Mouse (Mus musculus) layer of hippocampus, adult 8-10 months (tissue): ENCODE results near the gene Dcaf8. TPM values are rescaled to one million over a fixed set of nuclear protein-coding genes. Genes with fewer than 3 reads are reported as not detected.
A peak's percentile ranks its signal among the peaks of the same experiment; 100 is the strongest.

Experiments used
- DNase-seq, 2 experiments: peaks; one replicate each; pipeline ENCODE4 v3.0.0; 2022; ENCODE audit warnings: low spot score in 2 of 2
- total RNA-seq, 4 experiments: library from RNA; stranded (reverse); gene quantifications; 2 replicates each; pipeline ENCODE4 v1.2.4; 2022

The Dcaf8 gene
- total RNA-seq = 100 to 1,000 TPM; 111 to 123 (median 119) TPM

GRCm38 (mm10) chr1:172147835-172148278, at the start of gene Dcaf8:
TSS of gene Dcaf8 (plus strand) at chr1:172148084.
- DNase-seq = peak; percentile 94 to 95

DNA sequence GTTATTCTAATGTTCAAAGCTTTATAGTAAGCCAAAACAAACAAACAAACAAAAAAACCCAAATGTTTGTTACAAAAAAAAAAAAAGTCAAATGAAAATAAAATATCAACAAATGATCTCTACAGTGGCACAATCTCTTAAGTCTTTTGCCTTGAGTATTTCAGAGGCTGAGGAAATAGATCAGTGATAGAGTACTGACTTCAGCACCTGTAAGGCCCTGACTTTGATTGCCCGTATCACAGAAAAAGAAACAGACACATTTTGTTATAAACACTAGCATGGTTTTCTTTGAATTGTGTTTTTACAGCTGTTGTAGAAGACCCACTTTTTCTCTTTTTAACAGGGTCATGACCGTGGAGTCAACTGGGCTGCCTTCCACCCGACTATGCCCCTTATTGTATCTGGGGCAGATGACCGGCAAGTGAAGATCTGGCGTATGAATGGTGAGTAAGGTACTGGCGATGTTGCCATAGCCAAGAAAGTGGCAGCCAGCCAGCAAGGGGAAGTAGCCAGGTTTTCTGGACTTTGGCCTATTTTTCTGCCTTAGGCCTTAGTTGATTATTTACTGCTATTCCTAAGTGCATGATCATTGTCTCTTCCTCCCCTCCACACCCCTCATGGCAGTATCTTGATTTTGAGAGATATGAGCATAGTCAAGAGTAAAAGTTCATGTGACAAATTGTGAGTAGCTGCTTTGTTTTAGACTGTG, 48.4 kb upstream of the Dcaf8 start:
- DNase-seq = no peak

DNA sequence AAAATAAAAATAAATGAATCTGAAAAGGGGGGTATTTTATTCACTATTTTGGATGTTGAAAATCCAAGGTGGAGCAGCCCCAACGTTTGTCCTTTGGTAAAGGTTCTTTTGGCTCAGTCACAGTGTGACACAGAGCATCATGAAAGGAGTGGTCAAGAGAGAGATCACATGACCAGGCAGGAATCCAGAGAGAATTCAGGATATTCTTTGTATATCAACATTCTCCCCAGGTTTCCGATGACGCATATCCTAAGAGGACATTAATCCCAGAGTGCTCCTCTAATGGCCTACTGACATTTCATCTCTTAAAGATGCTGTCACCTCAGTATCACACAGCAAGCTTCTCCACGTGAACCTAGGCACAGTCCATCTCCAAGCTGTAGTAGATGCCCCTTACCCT, 44.3 kb upstream of the Dcaf8 start:
- no peak for DNase-seq

- no peak for DNase-seq
These were observed 42.8 kb upstream of the Dcaf8 start for GRCm38 (mm10) chr1:172105101-172105500.

- no peak for DNase-seq
These were observed 40.0 kb upstream of the Dcaf8 start for GRCm38 (mm10) chr1:172107777-172108477.

GRCm38 (mm10) chr1:172116948-172117347, 30.9 kb upstream of the Dcaf8 start:
- DNase-seq = no peak

- DNase-seq = no peak
These were observed 28.8 kb upstream of the Dcaf8 start for GRCm38 (mm10) chr1:172119100-172119499.

GRCm38 (mm10) chr1:172119720-172120119, 28.2 kb upstream of the Dcaf8 start:
- peak in 1 of 2 experiments; percentile 34 for DNase-seq

GRCm38 (mm10) chr1:172122671-172123070, 25.2 kb upstream of the Dcaf8 start:
- DNase-seq = no peak

- no peak for DNase-seq
These were observed 23.3 kb upstream of the Dcaf8 start for GRCm38 (mm10) chr1:172124572-172124971.

- peak; percentile 49 to 57 for DNase-seq
These were observed 21.2 kb upstream of the Dcaf8 start, which contains the start of gene Pex19 for GRCm38 (mm10) chr1:172126376-172127347. TSS of gene Pex19 (plus strand) at chr1:172126755.

- no peak for DNase-seq
These were observed 20.4 kb upstream of the Dcaf8 start for GRCm38 (mm10) chr1:172127487-172127886.

GRCm38 (mm10) chr1:172128563-172128962, 19.3 kb upstream of the Dcaf8 start:
- no peak for DNase-seq

DNA sequence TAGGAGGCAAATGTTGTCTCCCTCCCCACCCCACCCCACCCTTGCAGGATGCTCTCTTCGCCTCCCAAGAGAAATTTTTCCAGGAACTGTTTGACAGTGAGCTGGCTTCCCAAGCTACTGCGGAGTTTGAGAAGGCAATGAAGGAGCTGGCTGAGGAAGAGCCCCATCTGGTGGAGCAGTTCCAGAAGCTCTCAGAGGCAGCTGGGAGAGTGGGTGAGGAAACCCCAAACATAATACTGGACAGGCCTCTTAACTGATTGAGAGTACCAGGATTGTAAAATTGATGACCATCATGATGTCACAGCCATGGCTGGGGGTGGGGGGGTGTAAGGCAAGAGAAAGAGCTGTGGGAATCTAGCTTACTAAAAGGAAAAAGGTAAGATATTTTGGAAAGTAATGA, 18.8 kb upstream of the Dcaf8 start:
- no peak for DNase-seq

- no peak for DNase-seq
These were observed 18.1 kb upstream of the Dcaf8 start for GRCm38 (mm10) chr1:172129780-172130179.

DNA sequence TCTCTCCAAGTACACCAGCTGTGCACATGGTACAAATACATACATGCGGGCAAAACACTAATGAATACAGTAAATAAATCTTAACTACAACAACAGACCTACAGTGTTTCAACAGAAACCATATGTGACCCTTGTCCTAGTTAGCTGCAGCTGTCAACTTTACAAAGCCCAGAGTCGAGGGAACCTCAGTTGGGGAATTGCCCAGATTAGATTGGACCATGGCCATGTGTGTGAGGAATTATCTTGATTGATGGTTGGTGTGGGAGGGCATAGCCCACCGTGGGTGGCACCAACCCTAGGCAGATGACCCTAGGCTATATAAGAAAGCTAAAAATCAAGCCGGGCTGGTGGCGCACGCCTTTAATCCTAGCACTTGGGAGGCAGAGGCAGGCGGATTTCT, 15.6 kb upstream of the Dcaf8 start:
- no peak for DNase-seq

DNA sequence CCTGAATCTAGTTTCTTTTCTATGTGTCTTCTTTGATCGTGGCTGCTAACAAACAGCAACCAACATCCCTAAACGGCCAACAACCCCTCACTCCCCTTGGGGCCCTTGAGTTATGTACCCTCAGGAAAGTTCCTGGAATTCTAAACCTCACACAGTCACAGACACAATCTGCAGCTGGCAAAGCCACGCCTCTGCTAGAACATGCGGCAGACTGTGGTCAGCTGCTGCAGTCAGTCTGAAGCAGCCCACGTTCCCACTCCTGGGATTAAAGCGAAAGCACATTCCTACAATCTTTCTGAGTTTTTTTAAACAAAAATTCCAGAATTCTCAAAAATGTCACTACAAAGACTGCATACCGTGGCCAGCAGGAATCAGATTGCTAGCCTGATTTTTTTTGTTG, 14.3 kb upstream of the Dcaf8 start:
- no peak for DNase-seq

- no peak for DNase-seq
These were observed 13.8 kb upstream of the Dcaf8 start for GRCm38 (mm10) chr1:172134072-172134471.

DNA sequence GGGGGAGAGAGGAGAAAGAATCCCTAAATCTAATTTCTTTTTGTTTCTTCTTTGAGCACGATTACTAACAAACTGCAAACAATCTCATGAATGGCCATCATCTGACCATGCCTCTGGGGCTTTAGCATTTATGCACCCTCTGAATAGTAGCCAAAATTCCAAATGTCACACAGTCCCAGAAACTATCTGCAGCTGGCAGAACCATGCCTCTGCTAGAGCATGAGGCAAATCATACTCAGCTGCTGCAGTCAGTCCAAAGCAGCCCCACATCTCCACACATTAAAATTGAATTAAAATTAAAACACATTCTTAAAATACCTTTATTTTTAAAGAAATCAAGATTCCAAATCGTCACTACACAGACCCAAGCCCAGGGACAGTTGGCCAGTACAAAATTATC, 7.7 kb upstream of the Dcaf8 start:
- no peak for DNase-seq

- DNase-seq = no peak
These were observed 7.1 kb upstream of the Dcaf8 start for GRCm38 (mm10) chr1:172140825-172141224.

GRCm38 (mm10) chr1:172141529-172141928, 6.4 kb upstream of the Dcaf8 start:
- DNase-seq = no peak

DNA sequence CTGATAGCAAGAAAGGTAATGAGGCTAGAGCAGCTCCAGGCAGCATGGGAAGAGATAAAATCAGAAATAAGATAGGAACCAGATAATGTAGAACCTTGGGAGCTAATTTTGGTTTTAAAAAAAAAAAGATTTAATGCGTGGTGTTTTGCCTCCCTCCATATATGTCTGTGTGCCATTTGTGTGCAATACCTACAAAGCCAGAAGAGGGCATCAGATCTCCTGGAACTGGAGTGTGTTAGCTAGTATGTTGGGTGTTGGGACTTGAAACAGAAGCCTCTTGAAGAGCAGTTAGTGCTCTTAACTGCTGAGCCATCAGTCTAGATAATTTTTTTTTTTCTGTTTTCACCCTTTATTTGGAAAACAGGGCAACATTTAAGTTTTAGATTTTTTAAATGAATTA, 4.3 kb upstream of the Dcaf8 start:
- peak in 1 of 2 experiments; percentile 48 for DNase-seq
